Mouse (Mus musculus): ENCODE measurements at regions not wholly inside any gene's neighbourhood (a gene's known extent, or its start where the extent isn't known, plus 50 kb on each side); places are given as distances from the start of the nearest gene placed in this dataset.

GRCm38 (mm10) chr2:108756251-108756650 lies 524.3 kb upstream of the Kif18a start:
- no peak for DNase-seq (ENCODE audit: inconsistent ontology term)

DNA sequence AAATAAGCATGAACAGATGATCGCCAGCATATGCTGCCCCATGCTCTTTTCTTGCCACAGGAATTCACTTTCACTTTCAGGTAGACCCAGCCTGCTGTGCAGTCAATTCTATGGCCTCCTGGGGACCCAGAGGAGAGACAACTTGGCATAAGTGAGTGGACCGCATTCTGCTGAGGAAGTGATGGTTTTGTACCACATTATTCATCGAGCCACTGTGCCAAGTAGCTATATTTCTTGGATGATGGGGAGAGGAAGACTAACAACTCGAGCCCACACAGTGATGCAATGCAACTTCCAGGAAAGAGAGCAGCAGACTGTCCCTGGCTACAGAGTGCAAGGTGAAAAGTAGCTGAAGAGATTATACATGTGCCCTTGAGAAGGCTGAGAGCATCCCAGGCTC lies 515.8 kb upstream of the Kif18a start:
- peak; percentile 44 for DNase-seq (ENCODE audit: inconsistent ontology term)

GRCm38 (mm10) chr2:108766461-108766860 lies 514.1 kb upstream of the Kif18a start:
- no peak for DNase-seq (ENCODE audit: inconsistent ontology term)

GRCm38 (mm10) chr2:108770383-108770782 lies 510.2 kb upstream of the Kif18a start:
- no peak for DNase-seq (ENCODE audit: inconsistent ontology term)

DNA sequence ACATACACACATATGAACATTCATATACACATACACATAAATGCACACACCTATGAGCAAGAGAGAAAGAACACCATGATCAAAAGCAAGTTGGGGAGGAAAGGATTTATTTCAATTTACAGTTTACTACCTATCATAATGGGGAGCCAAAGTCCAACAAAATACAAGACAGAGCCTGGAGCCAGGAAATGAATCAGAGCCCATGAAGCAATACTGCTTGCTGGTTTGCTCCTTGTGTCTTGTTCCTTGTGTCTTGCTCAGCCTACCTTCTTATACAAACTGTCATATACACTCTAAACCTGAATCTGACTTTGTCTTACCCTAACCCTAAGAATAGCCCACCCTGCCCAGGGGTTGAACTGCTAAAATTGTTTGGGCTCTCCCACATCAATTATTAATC lies 497.1 kb upstream of the Kif18a start:
- no peak for DNase-seq (ENCODE audit: inconsistent ontology term)

DNA sequence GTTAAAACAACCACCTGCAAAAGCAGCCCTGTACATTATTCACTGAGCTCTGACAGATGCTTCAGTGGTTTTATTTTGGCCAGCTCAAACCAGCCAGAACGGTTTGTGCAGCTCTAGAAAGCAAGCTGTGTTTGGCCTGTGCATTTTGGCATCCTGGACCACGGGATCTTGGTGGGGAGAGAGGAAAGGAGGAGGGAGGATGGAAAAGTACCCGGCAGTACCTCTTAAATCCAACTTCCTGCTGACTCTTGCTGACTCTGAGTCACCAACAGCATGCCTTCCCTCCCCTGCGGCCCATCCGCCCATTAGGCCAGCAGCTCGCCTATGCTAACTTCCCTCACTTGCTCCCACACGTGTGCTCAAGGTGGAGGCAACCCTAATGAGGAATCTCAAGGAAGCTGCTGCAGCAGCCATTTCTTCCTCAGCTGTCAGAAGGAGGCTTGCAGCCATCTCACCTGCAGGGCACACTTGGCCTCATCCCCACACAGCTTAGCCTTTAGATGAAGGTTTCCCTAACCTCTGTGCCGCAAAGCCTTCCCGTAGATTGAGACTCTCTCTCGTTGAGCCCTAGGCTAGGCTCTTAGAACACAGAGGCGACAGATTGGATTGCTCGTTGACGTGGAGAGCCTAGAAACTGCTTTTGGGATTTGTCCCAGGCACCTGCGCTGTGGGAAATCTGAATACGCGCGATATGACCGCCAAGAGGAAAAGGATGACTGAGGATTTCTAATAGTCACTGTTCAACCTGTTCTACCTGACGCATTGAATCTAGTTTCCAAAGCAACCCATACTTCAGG lies 495.2 kb upstream of the Kif18a start:
- DNase-seq (ENCODE audit: inconsistent ontology term), result peak; percentile 7

DNA sequence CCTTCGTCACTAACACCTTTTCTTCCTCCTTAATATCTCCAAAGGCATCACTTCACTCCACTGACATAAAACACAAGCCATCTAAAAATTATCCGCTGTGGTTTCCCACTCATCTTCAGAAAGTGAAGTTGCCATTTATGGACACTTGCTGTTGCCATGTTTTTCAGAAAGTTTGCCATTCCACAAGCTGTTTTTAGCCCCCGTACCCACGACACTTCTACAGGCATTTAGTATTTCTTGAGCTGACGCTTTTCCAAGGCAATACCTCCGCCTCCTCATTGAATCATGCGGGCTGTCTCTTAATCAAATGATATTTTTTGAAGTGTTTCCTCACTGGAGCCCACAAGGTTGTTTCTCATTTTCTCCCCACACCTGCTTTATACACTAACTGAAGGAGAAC lies 491.4 kb upstream of the Kif18a start:
- no peak for DNase-seq (ENCODE audit: inconsistent ontology term)

DNA sequence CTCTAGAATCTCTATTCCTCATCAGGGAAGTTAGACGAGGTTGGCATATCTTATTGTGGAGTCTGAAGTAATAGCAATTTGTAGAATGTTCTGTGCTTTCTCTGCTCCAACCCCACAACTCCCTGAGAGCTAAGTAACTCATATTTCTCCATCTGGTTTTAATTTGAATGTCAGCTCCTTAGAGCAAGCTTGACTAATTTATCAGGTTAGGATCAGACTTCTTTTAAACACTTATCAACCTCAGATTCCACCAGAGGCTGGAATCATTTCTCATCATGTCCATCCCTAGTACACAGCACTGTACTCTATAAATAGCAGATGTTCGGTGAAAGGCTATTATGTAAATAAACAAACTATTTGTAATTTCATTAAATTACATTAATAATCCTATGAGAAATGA lies 485.4 kb upstream of the Kif18a start:
- no peak for DNase-seq (ENCODE audit: inconsistent ontology term)

GRCm38 (mm10) chr2:108796816-108797581 lies 483.5 kb upstream of the Kif18a start:
- DNase-seq (ENCODE audit: inconsistent ontology term), result no peak

DNA sequence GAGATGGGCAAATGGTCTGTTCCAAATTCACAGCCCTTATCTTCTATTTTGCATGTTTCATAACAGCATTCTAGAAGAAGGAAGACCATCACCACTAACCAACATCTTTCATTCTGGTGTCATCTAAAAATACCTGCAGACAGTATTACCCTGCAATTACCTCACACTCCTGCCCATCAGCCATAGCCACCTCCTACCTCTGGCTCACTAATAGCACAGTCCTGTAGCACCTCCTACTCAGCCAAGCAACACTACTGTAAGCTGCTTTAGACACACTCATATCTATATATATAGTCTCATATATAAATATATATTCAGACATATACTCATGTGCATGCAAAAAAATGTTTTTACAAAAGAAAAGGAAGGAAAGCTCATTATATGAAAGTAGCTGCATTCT lies 468.2 kb upstream of the Kif18a start:
- no peak for DNase-seq (ENCODE audit: inconsistent ontology term)

GRCm38 (mm10) chr2:108813040-108813566 lies 467.4 kb upstream of the Kif18a start:
- no peak for DNase-seq (ENCODE audit: inconsistent ontology term)

DNA sequence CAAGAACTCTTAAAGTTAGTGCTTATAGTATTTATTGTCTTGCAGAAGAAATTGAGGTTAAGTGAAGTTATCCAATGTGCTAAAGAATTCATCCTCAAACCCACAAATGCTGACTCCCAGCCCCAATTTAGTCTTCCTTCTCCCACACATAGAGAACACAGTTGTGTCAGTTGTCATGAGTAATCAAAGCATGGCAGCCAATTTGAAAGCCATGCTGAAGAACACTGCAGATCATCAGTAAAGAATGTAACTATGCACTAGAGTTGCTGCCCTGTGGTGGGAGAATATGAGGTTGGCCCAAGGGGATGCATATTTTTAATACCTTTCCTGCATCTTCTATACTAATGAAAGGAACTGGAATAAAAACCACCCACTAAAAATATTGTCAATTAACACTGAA lies 464.0 kb upstream of the Kif18a start:
- DNase-seq (ENCODE audit: inconsistent ontology term), result peak; percentile 88

GRCm38 (mm10) chr2:108824025-108824424 lies 456.5 kb upstream of the Kif18a start:
- no peak for DNase-seq (ENCODE audit: inconsistent ontology term)

- no peak for DNase-seq (ENCODE audit: inconsistent ontology term)
These were observed 454.6 kb upstream of the Kif18a start for GRCm38 (mm10) chr2:108825981-108826380.

- peak; percentile 95 for DNase-seq (ENCODE audit: inconsistent ontology term)
These were observed 453.3 kb upstream of the Kif18a start for GRCm38 (mm10) chr2:108827106-108827838.

GRCm38 (mm10) chr2:108827974-108828700 lies 452.4 kb upstream of the Kif18a start:
- no peak for DNase-seq (ENCODE audit: inconsistent ontology term)

GRCm38 (mm10) chr2:108843855-108844254 lies 436.7 kb upstream of the Kif18a start:
- peak; percentile 10 for DNase-seq (ENCODE audit: inconsistent ontology term)

GRCm38 (mm10) chr2:108848051-108848450 lies 432.5 kb upstream of the Kif18a start:
- no peak for DNase-seq (ENCODE audit: inconsistent ontology term)

DNA sequence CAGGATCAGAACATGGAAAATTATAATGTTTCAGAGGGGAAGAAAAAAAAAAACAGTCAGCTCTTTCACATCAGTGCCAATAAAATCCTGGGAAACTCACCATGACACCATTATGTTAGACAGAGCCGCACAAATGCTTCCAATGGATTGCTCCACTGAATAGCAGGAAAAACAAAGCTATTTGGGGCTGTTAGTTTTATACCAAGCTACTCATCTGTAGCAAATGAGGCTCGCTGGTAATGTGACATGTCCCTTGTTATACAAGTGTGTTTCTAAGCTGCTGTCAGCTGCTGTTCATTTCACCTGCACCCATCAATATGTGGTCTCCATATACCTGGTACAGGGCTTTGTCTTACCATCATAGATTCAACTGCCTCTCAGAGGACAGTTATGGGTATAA lies 426.1 kb upstream of the Kif18a start:
- peak; percentile 72 for DNase-seq (ENCODE audit: inconsistent ontology term)

DNA sequence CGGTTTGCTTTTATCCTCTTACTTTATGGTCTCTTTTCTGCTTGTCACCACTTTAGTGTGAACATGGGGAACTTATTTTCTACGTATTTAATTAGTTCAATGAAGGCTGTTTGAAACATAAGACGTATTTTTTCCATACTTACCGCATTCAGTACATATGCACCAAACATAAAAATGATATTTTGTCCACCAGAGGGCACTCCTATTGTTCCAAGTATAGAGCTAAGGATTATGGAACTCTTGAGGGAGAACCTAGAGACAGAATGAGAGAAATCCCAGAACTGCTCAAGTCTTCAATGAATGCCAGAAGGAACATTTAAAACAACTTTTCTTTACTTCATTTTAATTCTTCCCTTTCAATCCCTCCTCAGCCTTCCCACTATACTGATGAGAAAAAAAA lies 403.4 kb upstream of the Kif18a start:
- peak; percentile 11 for DNase-seq (ENCODE audit: inconsistent ontology term)

DNA sequence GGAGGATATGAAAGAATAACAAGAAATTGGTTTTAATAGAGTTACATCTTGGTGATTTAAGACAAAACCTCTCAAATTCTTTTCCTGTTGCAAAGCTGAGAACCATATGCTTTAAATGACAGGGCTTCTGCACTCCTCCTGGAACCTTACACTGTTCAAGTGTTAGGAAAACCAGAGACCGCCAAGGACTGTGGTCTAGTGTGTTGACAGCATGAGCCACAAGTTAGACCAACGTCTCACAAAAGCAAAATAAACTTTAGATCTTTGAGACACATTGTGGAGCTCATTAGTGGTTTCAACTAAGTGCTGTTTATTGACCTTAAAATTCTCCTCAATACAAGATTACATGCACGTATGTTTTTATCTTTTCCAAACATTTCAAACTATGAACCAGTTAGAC lies 402.9 kb upstream of the Kif18a start:
- no peak for DNase-seq (ENCODE audit: inconsistent ontology term)
